Mouse (Mus musculus): ENCODE results near the gene Clcnka. TPM values are rescaled to one million over a fixed set of nuclear protein-coding genes. Genes with fewer than 3 reads are reported as not detected.

The Clcnka gene
- total RNA-seq, 2 experiments from 2014 or later: not detected

DNA sequence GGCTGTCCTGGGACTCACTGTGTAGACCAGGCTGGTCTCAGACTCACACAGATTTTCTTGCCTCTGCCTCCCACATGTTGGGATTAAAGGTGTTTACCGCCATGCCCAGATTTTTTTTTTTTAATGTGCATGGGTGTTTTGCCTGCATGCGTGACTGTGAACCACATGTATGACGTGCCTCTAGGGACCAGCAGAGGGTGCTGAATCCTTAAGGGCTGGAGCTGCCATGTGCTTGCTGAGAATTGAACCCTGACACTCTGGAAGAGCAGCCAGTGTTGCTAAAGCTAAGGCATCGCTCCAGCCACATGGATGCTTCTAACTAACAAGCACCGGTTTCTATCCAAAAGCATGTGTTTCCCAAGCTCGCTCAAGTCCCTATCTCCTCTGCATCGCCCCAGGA is 12.4 kb downstream of the Clcnka start:
- DNase-seq: no peak
- intact Hi-C loops (cut with DNase I): loop anchor here (5.0 to 10.0 kb wide), 2 partner anchors 191 to 459 kb away; partner anchors contain the start of gene Ctrc

DNA sequence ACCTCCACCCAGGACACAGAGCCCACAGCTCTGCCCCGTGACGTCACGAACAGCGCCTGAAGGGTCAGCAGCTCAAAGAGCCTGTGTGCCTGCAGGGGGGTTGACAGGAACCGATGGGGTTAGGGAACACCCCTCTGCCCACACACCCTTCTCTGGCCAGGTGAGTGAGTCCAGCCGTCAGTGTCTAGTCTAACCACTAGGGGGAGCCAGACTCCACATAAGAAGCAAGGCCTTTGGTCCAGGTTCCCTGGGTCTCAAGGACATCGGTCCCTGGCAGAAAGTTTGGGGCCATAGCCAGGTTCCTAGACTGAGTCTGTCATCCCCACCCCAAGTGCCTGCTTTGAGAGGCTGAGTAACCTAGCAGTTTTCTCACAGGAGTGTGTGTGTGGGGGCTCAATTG is 13.2 kb downstream of the Clcnka start:
- intact Hi-C loops (cut with DNase I): loop anchor here (5.0 to 10.0 kb wide), 2 partner anchors 192 to 460 kb away; partner anchors contain the start of gene Ctrc
- peak; percentile 41 to 72 for DNase-seq

DNA sequence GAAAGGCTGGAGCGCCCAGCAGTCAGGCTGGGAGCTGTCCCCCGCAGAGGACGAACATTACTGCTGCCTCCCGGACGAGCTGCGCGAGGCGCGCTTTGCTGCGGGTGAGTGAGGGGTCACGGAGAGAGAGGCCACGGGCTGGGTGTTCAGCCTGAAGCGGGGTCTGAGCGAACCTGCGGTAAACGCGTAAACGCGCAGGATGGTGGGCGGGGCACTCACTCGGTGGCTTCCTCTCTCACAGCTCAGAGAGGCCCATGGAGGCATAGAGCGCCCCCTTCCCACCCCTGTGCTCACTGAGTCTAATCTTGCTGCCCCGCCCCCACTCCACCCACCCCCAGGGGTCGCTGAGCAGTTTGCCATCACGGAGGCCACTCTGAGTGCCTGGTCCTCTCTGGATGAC is 16.1 kb downstream of the Clcnka start:
- no peak for DNase-seq
- intact Hi-C loops (cut with DNase I): loop anchor here (10.0 kb wide), 1 partner anchor 462 kb away; the partner anchor contains the start of gene Ctrc

DNA sequence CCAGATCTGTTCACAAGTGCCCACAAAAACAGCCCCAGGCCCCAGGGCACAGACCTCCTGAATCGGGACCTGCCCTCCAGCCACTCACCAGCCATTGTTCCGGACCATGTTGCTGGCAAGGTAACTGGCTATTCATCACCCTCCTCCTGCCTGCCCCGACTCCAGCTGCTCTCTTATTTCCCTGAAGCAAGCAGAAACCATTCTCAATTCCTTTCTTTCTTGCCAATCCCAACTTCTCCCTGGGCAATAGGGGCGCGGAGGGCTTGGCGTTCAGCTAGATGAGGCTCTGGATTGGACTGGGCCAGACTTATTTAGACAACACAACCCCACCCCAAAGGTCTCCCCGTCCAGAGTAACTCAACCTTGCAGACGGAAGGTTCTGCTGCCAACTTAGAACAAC is 18.9 kb downstream of the Clcnka start:
- DNase-seq: no peak
- intact Hi-C loops (cut with DNase I): loop anchor here (10.0 kb wide), 1 partner anchor 465 kb away; the partner anchor contains the start of gene Ctrc

DNA sequence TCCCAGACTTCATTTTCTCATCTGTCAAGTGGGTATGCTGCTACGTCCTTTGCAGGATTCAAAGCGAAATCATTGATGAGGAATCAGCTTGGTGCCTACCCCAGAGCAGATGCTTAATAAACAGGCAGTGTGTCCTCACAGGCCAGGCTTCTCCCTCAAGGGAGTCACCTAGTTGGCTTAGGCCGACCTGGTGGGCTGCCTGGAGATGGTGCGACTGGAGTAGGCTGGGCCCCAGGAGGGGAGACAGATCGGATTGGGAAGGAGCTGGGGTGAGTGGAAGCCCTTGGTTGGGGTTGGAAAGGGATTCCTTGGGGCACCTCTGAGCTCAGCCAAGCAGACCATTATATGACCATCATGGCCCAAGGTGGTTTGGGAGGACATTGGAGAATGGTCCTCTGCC is 26.1 kb downstream of the Clcnka start:
- DNase-seq: no peak
- intact Hi-C loops (cut with DNase I): no loop called here

DNA sequence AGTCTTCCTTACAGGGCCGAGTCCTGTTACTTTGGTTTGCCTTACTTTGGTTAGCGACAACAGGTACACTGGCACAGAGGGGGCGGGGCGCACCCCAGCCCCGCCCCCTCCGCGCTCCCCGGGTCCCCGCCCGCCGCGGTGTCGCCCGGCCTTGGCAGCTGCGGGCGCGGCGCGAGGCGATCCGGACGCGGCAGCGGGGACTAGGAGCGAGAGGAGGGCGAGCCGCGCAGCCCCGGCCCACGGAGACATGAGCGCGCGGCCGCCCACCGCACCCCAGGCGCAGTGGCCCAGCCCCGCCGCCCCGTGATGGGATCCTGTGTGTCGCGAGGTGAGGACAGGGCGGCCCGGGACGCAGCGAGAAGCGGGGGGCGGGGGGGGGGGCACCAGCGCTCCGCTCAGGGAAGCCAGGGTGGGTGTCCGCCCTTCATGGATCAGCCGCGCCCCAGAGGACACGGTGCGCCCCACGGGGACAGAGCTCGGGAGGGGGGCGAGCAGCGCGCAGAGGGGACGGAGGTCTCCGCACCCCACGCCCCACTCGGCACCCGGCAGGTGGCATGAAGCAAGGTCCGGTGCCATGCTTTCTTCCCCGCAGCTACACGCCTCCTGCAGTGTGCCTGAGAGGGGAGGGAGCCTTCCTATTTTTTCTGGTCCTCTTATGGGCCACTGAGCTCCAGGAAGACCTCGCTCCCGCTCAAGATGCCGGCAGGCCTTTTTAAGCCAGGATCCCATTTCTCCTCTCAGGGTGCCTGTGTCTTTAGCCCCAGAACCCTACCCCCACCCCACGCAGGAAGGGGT is 30.3 kb downstream of the Clcnka start, which contains the start of gene Fam131c:
Fam131c (plus strand) TSS at position 224 of the 795 bp plus-strand sequence.
- no peak for DNase-seq
- intact Hi-C loops (cut with DNase I): no loop called here

DNA sequence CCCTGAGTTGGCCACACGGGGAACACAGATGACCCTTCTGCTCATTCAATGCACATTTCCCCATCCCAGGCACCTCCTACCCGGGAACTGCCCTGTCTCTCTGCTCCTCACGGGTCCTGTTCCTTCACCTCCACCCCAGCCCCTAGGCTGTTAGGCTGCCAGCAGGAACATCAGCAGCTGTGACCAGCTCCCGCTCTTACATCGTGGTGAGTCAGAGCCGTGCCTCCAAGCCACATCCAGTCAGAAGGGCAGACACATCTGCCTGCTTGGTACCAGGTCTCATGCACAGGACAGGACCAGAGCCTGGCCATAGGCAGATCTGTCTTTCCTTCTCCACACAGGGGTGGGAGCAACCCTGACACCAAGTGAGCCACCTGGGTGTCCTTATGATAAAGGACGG is 32.6 kb downstream of the Clcnka start:
- intact Hi-C loops (cut with DNase I): no loop called here
- no peak for DNase-seq

DNA sequence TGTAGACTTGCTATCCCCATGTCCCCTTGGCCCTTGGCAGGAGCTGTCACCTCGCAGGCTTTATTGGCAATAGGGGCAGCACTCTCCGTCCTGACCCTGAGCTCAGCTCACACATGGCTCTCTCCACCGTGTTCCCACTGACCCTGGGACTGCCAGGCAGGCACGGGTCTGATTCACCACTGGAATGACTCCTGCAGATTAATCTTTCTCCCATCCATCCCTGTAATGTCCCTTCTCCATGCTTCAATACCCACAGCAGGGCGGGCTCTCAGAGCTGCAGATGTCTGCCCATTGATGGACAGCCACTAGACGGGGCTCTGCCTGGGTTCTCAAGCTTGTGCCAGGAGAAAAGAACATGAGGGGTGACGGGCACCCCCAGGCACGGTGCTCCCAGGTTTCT is 33.4 kb downstream of the Clcnka start:
- DNase-seq: no peak
- intact Hi-C loops (cut with DNase I): no loop called here

DNA sequence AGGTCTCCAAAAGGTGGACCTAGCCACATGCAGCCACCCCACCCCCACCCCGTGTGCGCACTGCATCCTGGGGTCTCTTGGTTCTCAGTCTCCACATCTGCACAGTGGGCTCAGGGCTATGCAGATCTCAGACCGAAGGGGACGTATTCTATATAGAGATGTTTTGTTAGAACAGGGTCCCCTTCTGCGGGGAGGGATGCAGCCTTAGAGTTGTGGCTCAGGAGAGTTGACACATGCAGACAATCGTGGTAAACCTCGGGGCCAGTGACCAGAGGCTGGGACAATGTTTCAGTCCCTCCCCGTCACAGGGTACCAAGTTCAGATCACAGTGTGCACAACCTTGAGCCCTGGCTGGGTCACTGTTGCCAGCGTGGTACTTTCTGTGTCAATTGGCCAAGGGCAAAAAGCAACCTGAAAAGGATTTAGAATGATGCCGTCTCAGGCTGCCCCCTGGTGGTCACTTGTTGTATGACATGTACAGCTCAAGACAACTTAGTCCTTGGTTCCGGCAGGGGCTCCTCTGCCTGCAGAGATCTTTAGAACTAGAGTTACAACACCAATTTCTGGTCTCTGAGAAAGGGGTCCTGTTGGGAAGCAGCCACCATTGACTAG is 35.5 kb downstream of the Clcnka start:
- intact Hi-C loops (cut with DNase I): loop anchor here (1.0 to 5.0 kb wide), 4 partner anchors 36 to 221 kb away; no protein-coding TSS in a partner anchor
- peak; percentile 85 to 93 for DNase-seq

DNA sequence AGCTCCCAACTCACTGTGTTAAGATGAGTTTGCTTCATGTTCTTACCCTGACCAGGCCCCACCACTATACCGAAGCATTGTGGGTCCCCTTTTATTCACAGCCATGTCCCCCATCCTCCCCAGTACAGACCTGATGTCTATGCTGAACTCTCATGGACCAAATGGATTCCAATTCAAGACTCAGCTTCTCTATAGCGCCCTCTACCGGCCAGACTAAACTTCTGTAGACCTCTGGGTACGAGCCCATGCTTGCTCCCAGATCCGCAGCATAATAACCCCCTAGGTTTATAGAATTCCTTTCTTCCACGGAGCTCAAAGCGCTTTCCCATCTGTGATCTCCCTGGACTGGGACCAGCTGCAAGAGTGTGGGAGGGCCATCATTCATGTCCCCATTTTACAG is 37.7 kb downstream of the Clcnka start:
- intact Hi-C loops (cut with DNase I): loop anchor here (5.0 kb wide), 2 partner anchors 34 to 219 kb away; no protein-coding TSS in a partner anchor
- DNase-seq: peak in 1 of 2 experiments; percentile 54

DNA sequence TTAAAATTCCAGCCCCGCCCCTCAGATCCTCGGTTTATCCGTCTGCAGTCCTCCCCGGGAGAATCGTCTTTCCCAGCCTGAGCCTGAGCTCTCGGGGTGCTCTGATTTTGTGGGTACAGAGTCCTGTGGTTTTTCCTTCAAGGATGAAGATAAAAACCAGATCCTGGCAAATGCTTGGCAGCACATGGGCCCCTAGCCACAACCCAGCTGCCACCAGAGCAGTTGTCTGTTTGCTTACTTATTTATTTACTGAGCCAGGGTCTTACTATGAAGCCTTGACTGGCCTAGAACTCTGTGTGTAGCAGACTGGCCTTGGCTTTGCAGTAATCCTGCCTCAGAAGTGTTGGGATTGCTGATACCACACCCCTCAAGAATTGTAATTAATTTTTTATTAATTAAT is 39.3 kb downstream of the Clcnka start:
- DNase-seq: no peak
- intact Hi-C loops (cut with DNase I): no loop called here

DNA sequence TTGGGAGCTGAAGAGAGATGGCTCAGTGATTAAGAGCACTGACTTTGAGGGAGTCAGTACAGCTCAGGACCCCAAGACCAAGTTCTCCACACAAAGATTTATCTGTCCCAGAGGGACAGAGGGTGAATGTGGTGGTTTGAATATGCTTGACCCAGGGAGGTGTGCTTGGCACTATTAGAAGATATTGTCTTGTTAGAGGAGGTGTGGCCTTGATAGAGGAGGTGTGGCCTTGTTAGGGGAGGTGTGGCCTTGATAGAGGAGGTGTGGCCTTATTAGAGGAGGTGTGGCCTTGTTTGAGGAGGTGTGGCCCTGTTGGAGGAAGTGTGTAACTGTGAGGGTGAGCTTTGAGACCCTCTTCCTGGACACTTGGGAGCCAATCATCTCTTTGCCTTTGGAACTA is 40.7 kb downstream of the Clcnka start:
- no peak for DNase-seq
- intact Hi-C loops (cut with DNase I): no loop called here

DNA sequence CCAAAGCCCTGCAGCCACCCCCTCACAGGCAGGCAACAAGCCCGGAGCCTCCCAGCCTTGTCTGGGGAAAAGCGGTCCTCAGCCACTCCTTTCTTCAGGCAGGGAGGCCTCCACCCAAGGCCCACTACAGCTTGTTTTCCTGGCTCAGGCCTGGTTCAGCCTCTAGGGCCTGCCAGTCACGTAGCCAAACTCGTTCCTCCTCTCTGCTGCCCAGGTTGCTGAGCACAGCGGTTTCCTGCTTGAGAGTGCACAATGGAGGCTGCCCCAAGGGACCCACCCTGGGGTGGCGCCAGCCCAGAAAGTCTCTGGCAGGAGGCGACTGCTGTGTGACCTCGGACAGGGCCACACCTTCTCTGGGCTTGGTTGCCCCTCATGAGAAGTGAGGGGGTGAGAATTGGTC is 44.7 kb downstream of the Clcnka start:
- intact Hi-C loops (cut with DNase I): no loop called here
- peak; percentile 59 to 61 for DNase-seq

DNA sequence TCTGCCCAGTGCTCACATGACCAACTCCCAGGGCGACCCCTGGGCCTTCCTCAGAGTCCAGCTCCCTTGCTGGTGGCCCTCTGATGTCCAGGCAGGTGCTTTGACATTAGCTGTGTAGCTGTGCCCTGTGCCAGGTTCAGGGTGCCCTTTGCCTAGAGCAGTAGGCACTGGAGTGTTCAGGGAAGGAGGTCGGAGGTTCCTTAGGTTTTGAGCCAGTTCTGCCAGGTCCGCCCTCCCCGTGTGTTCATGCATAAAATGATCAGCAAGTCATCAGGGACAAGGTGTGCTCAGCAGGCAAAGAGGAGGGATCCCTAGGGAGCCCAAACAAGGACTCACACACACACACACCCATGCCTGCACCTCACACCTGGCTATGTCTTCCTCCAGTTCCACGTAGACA is 45.5 kb downstream of the Clcnka start:
- intact Hi-C loops (cut with DNase I): no loop called here
- no peak for DNase-seq

DNA sequence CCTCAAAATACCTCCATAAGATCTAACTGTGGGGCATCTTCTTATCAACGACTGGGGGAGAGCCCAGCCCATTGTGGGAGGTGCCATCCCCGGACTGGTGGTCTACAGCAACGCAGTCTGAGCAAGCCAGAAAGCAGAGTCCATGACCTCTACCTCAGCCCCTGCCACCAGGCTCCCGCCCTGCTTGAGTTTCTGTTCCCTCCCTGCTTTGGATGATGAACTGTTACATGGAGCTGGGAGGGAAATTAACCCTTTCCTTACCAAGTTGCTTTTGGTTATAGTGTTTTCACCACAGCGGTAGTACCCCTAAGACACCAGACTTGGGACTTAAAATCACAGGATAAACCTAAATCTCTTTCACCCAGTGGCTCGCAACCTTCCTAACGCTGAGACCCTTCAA is 46.6 kb downstream of the Clcnka start:
- intact Hi-C loops (cut with DNase I): no loop called here
- DNase-seq: no peak

DNA sequence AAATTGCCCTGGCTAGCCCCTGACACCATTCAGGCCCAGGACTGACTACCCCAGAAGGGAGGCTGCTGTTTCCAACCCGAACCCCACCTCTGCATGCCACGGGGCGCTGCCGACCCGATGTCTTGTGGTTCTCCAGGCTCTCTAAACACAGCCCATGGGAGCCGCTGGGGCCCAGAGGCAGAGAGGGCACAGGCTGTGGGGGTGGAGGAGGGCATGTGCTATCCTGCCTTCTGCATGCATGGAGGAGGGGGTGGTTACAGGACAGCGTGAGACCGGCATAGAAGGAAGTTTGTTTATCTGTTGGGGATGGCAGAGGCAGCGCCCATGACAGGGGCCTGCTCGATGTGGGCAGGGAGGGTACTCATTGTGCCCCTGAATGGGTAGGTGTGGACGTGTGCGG is 48.5 kb downstream of the Clcnka start:
- intact Hi-C loops (cut with DNase I): no loop called here
- DNase-seq: no peak

DNA sequence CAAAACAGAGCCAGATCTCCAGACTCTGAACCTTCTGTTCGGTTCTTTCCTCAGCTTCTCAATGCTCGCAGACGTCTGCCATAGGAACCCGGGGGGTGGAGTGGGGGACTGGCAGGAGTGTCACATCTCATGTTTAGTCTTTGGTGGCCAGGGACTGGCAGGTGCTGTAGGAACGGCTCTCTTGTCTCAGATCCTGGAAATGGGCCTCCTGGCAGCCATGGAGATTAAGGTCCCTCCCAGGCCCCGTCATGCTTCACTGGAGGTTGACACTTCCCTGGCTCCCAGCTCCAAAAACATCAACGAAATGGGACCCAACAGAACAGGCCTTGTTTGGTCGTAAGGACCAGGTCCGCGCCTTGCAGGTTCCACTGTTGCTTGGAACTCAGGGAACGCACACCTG is 49.9 kb downstream of the Clcnka start:
- no peak for DNase-seq
- intact Hi-C loops (cut with DNase I): no loop called here

DNA sequence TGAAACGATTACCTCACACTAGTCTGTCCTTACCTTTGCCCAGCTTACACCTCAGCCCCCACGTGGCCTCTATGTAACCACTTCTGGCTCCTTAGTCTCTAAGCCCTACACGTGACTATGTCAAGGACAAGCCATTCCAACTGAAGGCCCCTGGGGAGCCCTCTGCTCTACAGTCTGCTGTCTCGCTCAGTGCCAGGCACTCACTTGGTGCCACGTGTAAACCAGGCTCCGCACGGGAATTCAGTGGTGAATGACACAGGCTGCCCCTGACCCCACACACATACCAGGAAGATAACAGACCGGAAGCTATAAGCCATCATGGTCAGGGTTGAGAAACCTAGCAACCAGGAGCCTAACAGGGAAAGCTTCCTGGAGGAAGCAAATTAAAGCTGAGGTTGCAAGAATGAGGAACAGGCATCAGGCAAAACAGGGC is 51.1 kb downstream of the Clcnka start:
- DNase-seq: no peak
- intact Hi-C loops (cut with DNase I): no loop called here

DNA sequence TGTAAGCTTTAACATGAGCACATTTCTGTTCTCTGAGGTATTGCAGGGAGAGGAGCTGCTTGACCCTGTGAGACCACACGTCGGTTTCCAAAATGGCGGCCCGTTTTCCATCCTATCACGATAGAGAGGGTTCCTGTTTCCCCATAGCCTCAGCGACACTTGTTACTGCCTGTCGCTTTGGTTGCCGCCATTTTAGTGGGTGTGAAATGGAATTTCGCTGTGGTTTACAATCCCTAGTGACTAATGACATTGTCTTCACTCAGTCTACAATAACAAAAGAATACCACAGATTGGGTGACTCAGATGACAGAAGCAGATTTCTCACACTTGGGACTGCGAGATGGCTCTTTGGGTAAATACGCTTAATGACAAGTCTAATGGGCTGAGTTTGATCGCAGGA is 53.3 kb downstream of the Clcnka start:
- intact Hi-C loops (cut with DNase I): no loop called here

DNA sequence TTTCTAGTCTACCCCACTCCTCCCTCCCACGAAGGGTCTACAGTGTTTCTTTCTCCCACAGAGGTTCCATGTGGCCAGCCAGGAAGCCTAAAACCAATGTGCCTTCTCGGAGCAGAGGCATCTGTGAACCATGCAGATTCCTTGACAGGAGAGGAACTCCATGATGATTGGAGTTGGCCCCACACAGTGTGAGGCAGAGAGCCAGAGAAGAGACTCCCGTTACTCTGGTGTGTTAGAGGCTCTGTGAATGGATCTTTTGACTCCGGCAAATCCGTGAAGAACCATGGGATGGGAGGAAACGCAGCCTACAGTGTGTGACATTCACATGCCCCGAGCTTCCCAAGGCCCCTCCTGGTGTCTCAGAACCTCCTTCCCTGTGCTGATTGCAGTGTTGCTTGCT is 55.0 kb downstream of the Clcnka start:
- no peak for DNase-seq
- intact Hi-C loops (cut with DNase I): no loop called here

More for the DNA sequence above, 53.3 kb downstream of the Clcnka start:
- DNase-seq: no peak

DNA sequence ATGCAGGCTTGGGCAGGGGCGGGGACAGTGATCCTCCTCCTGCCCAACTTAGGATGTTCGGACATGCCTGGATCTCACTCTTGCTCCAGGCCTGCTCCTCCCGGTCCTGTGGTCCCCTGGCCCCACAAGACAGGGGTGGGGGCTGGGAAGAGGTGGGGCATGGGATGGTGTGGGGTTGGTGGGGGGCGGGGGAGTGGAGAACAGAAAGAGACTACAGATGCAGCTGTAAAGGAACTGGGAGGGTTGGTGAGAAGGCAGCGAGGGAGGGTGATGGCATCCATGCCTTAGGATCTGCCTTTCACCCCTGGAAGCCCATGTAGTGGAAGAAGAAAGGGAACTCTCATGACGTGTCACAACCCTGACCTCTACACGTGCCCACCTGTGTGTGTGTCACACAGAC is 57.0 kb downstream of the Clcnka start:
- intact Hi-C loops (cut with DNase I): no loop called here
- no peak for DNase-seq

DNA sequence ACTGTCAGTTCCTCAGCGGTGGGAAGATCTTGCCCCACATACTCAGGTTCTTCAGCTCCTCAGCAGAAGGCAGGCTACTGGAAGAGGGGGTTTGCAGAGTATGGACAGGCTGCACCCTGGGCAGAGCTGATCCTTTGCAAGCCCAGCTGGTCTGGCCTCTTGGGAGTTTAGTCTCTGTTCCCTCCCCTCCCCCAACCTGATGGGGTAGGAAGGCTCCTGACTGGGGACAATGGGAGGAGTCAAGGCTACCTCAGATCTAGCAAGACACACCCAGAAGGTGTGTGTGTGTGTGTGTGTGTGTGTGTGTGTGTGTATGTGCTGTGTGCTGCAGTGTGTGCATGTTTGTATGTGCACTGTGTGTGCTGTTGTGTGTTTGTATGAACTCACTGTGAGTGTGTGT is 59.7 kb downstream of the Clcnka start:
- DNase-seq: peak in 1 of 2 experiments; percentile 34
- intact Hi-C loops (cut with DNase I): no loop called here
